Mouse (Mus musculus) midbrain, embryonic 16.5 days (tissue): ENCODE results near the gene Arhgap19. TPM values are rescaled to one million over a fixed set of nuclear protein-coding genes. Genes with fewer than 3 reads are reported as not detected.

Experiments used
- ATAC-seq: fragments of 200-750 bp; cut with Nextera tagmentation; 2 replicates; pipeline ENCODE4 v1.8.0; 2017; ENCODE audit warnings: moderate TSS enrichment
- H3K27ac ChIP-seq: fragments of 300-500 bp; sonication (generic); 2 replicates; pipeline ENCODE4 v1.5.1; 2014; ENCODE audit warnings: mild to moderate bottlenecking, low read length, mixed read lengths
- H3K27me3 ChIP-seq: fragments of 300-500 bp; sonication (generic); 2 replicates; pipeline ENCODE4 v1.6.1; 2014; ENCODE audit warnings: low read depth, low read length, mixed read lengths; ENCODE audit not compliant: control insufficient read depth, insufficient read depth
- H3K36me3 ChIP-seq: fragments of 300-500 bp; sonication (generic); 2 replicates; pipeline ENCODE4 v1.6.1; 2014; ENCODE audit warnings: mild to moderate bottlenecking, low read length, moderate library complexity, mixed read lengths; ENCODE audit not compliant: control insufficient read depth, insufficient read depth
- H3K4me1 ChIP-seq: fragments of 300-500 bp; sonication (generic); 2 replicates; pipeline ENCODE4 v1.6.1; 2014; ENCODE audit warnings: mild to moderate bottlenecking, low read length, mixed read lengths; ENCODE audit not compliant: control insufficient read depth, insufficient read depth
- H3K4me2 ChIP-seq: fragments of 300-500 bp; sonication (generic); 2 replicates; pipeline ENCODE4 v1.6.1; 2014; ENCODE audit warnings: mild to moderate bottlenecking, low read length, mixed read lengths
- H3K4me3 ChIP-seq: fragments of 300-500 bp; sonication (generic); 2 replicates; pipeline ENCODE4 v1.5.1; 2014; ENCODE audit warnings: low read depth, mild to moderate bottlenecking, low read length, moderate library complexity, mixed read lengths
- H3K9ac ChIP-seq: fragments of 300-500 bp; sonication (generic); 2 replicates; pipeline ENCODE4 v1.6.1; 2014; ENCODE audit warnings: low read depth, low read length, mixed read lengths
- H3K9me3 ChIP-seq: fragments of 300-500 bp; sonication (generic); replicated peaks from 2 replicates; pipeline ENCODE4 v1.6.1; 2014; ENCODE audit warnings: mild to moderate bottlenecking, low read length, mixed read lengths; ENCODE audit not compliant: control insufficient read depth, poor library complexity, severe bottlenecking
- WGBS: fragments of 180-500 bp; shearing (Covaris S2); extraction: QIAGEN DNeasy Blood & Tissue Kit; methylation state at CpG from one replicate; pipeline ENCODE4 v1.1.7; 2014; 5-methylcytosine and 5-hydroxymethylcytosine counted together
- polyA plus RNA-seq: library from polyadenylated mRNA; unstranded; fragments of >200 nt; fragmentation: Nextera tagmentation; extraction: Ambion mirVana; gene quantifications from 2 replicates; pipeline ENCODE4 v1.2.1, GENCODE M21; 2015

Gene Arhgap19
- polyA plus RNA-seq, 1 experiment from 2014 or later, result 4.3 TPM

- no peaks in the 10 kb centered on the region for H3K27me3 ChIP-seq
- H3K9me3 ChIP-seq, result no peaks in the 10 kb centered on the region
- 32% methylated on average over 2 of the region's 2 CpGs for WGBS
- H3K36me3 ChIP-seq, result no peaks in the 10 kb centered on the region
- H3K9ac ChIP-seq, result no peak overlapping the region
- no peak overlapping the region for H3K4me2 ChIP-seq
- H3K27ac ChIP-seq, result no peak overlapping the region
- no peak for ATAC-seq
- H3K4me3 ChIP-seq, result no peak overlapping the region
- H3K4me1 ChIP-seq, result peaks cover 9% of the 10 kb centered on the region; the same call in 1 of the 2 replicates
These were observed 78.5 kb downstream of the Arhgap19 start for GRCm38 (mm10) chr19:41723337-41723736.

GRCm38 (mm10) chr19:41719436-41719835, 82.4 kb downstream of the Arhgap19 start:
- H3K4me1 ChIP-seq, result peaks cover 18% of the 10 kb centered on the region
- H3K4me2 ChIP-seq, result no peak overlapping the region
- ATAC-seq, result no peak
- WGBS, result 78% methylated on average over 8 of the region's 8 CpGs
- no peak overlapping the region for H3K27ac ChIP-seq
- H3K9me3 ChIP-seq, result no peaks in the 10 kb centered on the region
- no peak overlapping the region for H3K9ac ChIP-seq
- H3K36me3 ChIP-seq, result no peaks in the 10 kb centered on the region
- no peaks in the 10 kb centered on the region for H3K27me3 ChIP-seq
- no peak overlapping the region for H3K4me3 ChIP-seq

Other genes with a start within 250 kb of the Arhgap19 start
- 1.8 and 2.2 TPM in 2 replicates for gene Gm340, start 219.7 kb downstream of the Arhgap19 start, polyA plus RNA-seq
- 18.2 and 21.4 TPM in 2 replicates for gene Slit1, start 58.4 kb downstream of the Arhgap19 start, polyA plus RNA-seq
- gene Frat1, start 27.9 kb upstream of the Arhgap19 start, polyA plus RNA-seq, result 27.3 and 28.2 TPM in 2 replicates
- 5.0 and 5.6 TPM in 2 replicates for gene Frat2, start 46.1 kb upstream of the Arhgap19 start, polyA plus RNA-seq
- 19.2 TPM in 2 replicates for gene Rrp12, start 94.1 kb upstream of the Arhgap19 start, polyA plus RNA-seq
- 509 and 565 TPM in 2 replicates for gene Pgam1, start 109.9 kb upstream of the Arhgap19 start, polyA plus RNA-seq
- 59.1 and 61.3 TPM in 2 replicates for gene Exosc1, start 131.4 kb upstream of the Arhgap19 start, polyA plus RNA-seq
- gene Zdhhc16, start 131.4 kb upstream of the Arhgap19 start, polyA plus RNA-seq, result 84.2 and 90.2 TPM in 2 replicates
- gene Mms19, start 179.1 kb upstream of the Arhgap19 start, polyA plus RNA-seq, result 27.0 and 31.9 TPM in 2 replicates
- gene Ubtd1, start 179.7 kb upstream of the Arhgap19 start, polyA plus RNA-seq, result 9.1 and 10.1 TPM in 2 replicates
- 0.71 and 0.94 TPM in 2 replicates for gene Ankrd2, start 234.0 kb upstream of the Arhgap19 start, polyA plus RNA-seq
- gene Hoga1, start 243.6 kb upstream of the Arhgap19 start, polyA plus RNA-seq, result 1.6 and 1.7 TPM in 2 replicates